Mouse (Mus musculus) kidney, adult 2 months (tissue): ENCODE results near the gene Ubqln1.

Experiments used
- CTCF ChIP-seq: fragments of 200-500 bp; conservative IDR thresholded peaks from 2 replicates; pipeline ENCODE4 v1.5.1; 2011; ENCODE audit warnings: low read depth, mild to moderate bottlenecking, control low read depth, low read length, moderate library complexity, mixed read lengths; ENCODE audit not compliant: insufficient read depth, insufficient read length
- POLR2A ChIP-seq: fragments of 200-500 bp; IDR thresholded peaks from one replicate; pipeline ENCODE4 v1.6.1; 2011; ENCODE audit warnings: low read depth, low read length, control low read depth

GRCm38 (mm10) chr13:58212530-58212929 is 2.9 kb downstream of the Ubqln1 start:
- TF ChIP-seq POLR2A (no peak), CTCF (no peak)
